Mouse (Mus musculus): ENCODE data around the gene Palld. TPM values are rescaled to one million over a fixed set of nuclear protein-coding genes. Genes with fewer than 3 reads are reported as not detected.

Palld gene
- polyA plus RNA-seq, 1 experiment from 2014 or later: 17.3 TPM

- ATAC-seq (ENCODE audit: low FRiP score) (no peak), DNase-seq (ENCODE audit: low spot score) (no peak)
- H3K4me3 ChIP-seq (replicated peaks; ENCODE audit: low read length): no peak overlapping the region
- H3K4me2 ChIP-seq (replicated peaks): no peak overlapping the region
- no peak overlapping the region for H3K27ac ChIP-seq
- WGBS: 77% methylated on average over 3 of the region's 3 CpGs
- no peak overlapping the region for H3K9ac ChIP-seq
- no peaks in the 10 kb centered on the region for H3K27me3 ChIP-seq (ENCODE audit: control insufficient read depth, insufficient read depth, low read length)
- H3K36me3 ChIP-seq (replicated peaks; ENCODE audit: control insufficient read depth, insufficient read depth): no peaks in the 10 kb centered on the region
- H3K4me1 ChIP-seq (replicated peaks; ENCODE audit: control insufficient read depth, insufficient read depth, low read length): no peaks in the 10 kb centered on the region
- H3K9me3 ChIP-seq (ENCODE audit: control insufficient read depth, low read length): no peaks in the 10 kb centered on the region
Observed at GRCm38 (mm10) chr8:61585746-61586145, 316.7 kb downstream of the Palld start.

GRCm38 (mm10) chr8:61584714-61585383 is 317.6 kb downstream of the Palld start:
- DNase-seq (ENCODE audit: low spot score) (no peak), ATAC-seq (ENCODE audit: low FRiP score) (no peak)
- Histone ChIP-seq H3K27me3 (ENCODE audit: control insufficient read depth, insufficient read depth, low read length) (no peaks in the 10 kb centered on the region), H3K9ac (no peak overlapping the region), H3K9me3 (ENCODE audit: control insufficient read depth, low read length) (no peaks in the 10 kb centered on the region), H3K4me3 (replicated peaks; ENCODE audit: low read length) (no peak overlapping the region), H3K4me2 (replicated peaks) (no peak overlapping the region), H3K4me1 (replicated peaks; ENCODE audit: control insufficient read depth, insufficient read depth, low read length) (no peaks in the 10 kb centered on the region), H3K36me3 (replicated peaks; ENCODE audit: control insufficient read depth, insufficient read depth) (no peaks in the 10 kb centered on the region), H3K27ac (no peak overlapping the region)
- WGBS: 81% methylated on average over 5 of the region's 5 CpGs

GRCm38 (mm10) chr8:61582547-61582946 is 319.9 kb downstream of the Palld start:
- Histone ChIP-seq H3K27ac (no peak overlapping the region), H3K4me3 (replicated peaks; ENCODE audit: low read length) (no peak overlapping the region), H3K27me3 (ENCODE audit: control insufficient read depth, insufficient read depth, low read length) (no peaks in the 10 kb centered on the region), H3K4me1 (replicated peaks; ENCODE audit: control insufficient read depth, insufficient read depth, low read length) (no peaks in the 10 kb centered on the region), H3K9ac (no peak overlapping the region), H3K9me3 (ENCODE audit: control insufficient read depth, low read length) (no peaks in the 10 kb centered on the region), H3K36me3 (replicated peaks; ENCODE audit: control insufficient read depth, insufficient read depth) (no peaks in the 10 kb centered on the region), H3K4me2 (replicated peaks) (no peak overlapping the region)
- ATAC-seq (ENCODE audit: low FRiP score): no peak
- WGBS: 86% methylated on average over 8 of the region's 8 CpGs
- DNase-seq (ENCODE audit: low spot score): no peak

GRCm38 (mm10) chr8:61581259-61581658 is 321.2 kb downstream of the Palld start:
- no peak for ATAC-seq (ENCODE audit: low FRiP score)
- H3K27ac ChIP-seq: no peak overlapping the region
- WGBS: 94% methylated on average over 5 of the region's 5 CpGs
- DNase-seq (ENCODE audit: low spot score): no peak
- H3K9me3 ChIP-seq (ENCODE audit: control insufficient read depth, low read length): no peaks in the 10 kb centered on the region
- H3K36me3 ChIP-seq (replicated peaks; ENCODE audit: control insufficient read depth, insufficient read depth): no peaks in the 10 kb centered on the region
- no peak overlapping the region for H3K4me3 ChIP-seq (replicated peaks; ENCODE audit: low read length)
- no peaks in the 10 kb centered on the region for H3K27me3 ChIP-seq (ENCODE audit: control insufficient read depth, insufficient read depth, low read length)
- no peak overlapping the region for H3K4me2 ChIP-seq (replicated peaks)
- H3K4me1 ChIP-seq (replicated peaks; ENCODE audit: control insufficient read depth, insufficient read depth, low read length): no peaks in the 10 kb centered on the region
- H3K9ac ChIP-seq: no peak overlapping the region

- Histone ChIP-seq H3K27me3 (ENCODE audit: control insufficient read depth, insufficient read depth, low read length) (no peaks in the 10 kb centered on the region), H3K9me3 (ENCODE audit: control insufficient read depth, low read length) (no peaks in the 10 kb centered on the region), H3K27ac (no peak overlapping the region), H3K9ac (no peak overlapping the region), H3K36me3 (replicated peaks; ENCODE audit: control insufficient read depth, insufficient read depth) (no peaks in the 10 kb centered on the region), H3K4me3 (replicated peaks; ENCODE audit: low read length) (no peak overlapping the region), H3K4me2 (replicated peaks) (no peak overlapping the region), H3K4me1 (replicated peaks; ENCODE audit: control insufficient read depth, insufficient read depth, low read length) (no peaks in the 10 kb centered on the region)
- ATAC-seq (ENCODE audit: low FRiP score) (0 out of 2 replicates have a peak, but pooled peaks have one; percentile 24), DNase-seq (ENCODE audit: low spot score) (no peak)
- 77% methylated on average over 4 of the region's 4 CpGs for whole genome bisulfite sequencing
Observed at GRCm38 (mm10) chr8:61579831-61580230, 322.7 kb downstream of the Palld start.

GRCm38 (mm10) chr8:61578754-61579153 is 323.7 kb downstream of the Palld start:
- no peaks in the 10 kb centered on the region for H3K4me1 ChIP-seq (replicated peaks; ENCODE audit: control insufficient read depth, insufficient read depth, low read length)
- no peak overlapping the region for H3K27ac ChIP-seq
- H3K4me2 ChIP-seq (replicated peaks): no peak overlapping the region
- WGBS: 89% methylated on average over 6 of the region's 6 CpGs
- no peaks in the 10 kb centered on the region for H3K36me3 ChIP-seq (replicated peaks; ENCODE audit: control insufficient read depth, insufficient read depth)
- DNase-seq (ENCODE audit: low spot score) (no peak), ATAC-seq (ENCODE audit: low FRiP score) (no peak)
- H3K9me3 ChIP-seq (ENCODE audit: control insufficient read depth, low read length): no peaks in the 10 kb centered on the region
- no peak overlapping the region for H3K9ac ChIP-seq
- H3K27me3 ChIP-seq (ENCODE audit: control insufficient read depth, insufficient read depth, low read length): no peaks in the 10 kb centered on the region
- no peak overlapping the region for H3K4me3 ChIP-seq (replicated peaks; ENCODE audit: low read length)

- WGBS: 63% methylated on average over 4 of the region's 4 CpGs
Observed at GRCm38 (mm10) chr8:61575096-61575653, 327.3 kb downstream of the Palld start.

GRCm38 (mm10) chr8:61574526-61574925 is 328.0 kb downstream of the Palld start:
- ATAC-seq (ENCODE audit: low FRiP score) (no peak), DNase-seq (ENCODE audit: low spot score) (no peak)
- Histone ChIP-seq H3K9ac (no peak overlapping the region), H3K4me1 (replicated peaks; ENCODE audit: control insufficient read depth, insufficient read depth, low read length) (no peaks in the 10 kb centered on the region), H3K27me3 (ENCODE audit: control insufficient read depth, insufficient read depth, low read length) (no peaks in the 10 kb centered on the region), H3K9me3 (ENCODE audit: control insufficient read depth, low read length) (no peaks in the 10 kb centered on the region), H3K27ac (no peak overlapping the region), H3K4me3 (replicated peaks; ENCODE audit: low read length) (no peak overlapping the region), H3K36me3 (replicated peaks; ENCODE audit: control insufficient read depth, insufficient read depth) (no peaks in the 10 kb centered on the region), H3K4me2 (replicated peaks) (no peak overlapping the region)
- WGBS: 84% methylated on average over 7 of the region's 7 CpGs

More at GRCm38 (mm10) chr8:61575096-61575653, 327.3 kb downstream of the Palld start:
- no peak for ATAC-seq (ENCODE audit: low FRiP score)
- H3K27ac ChIP-seq: no peak overlapping the region
- no peak overlapping the region for H3K9ac ChIP-seq
- H3K4me3 ChIP-seq (replicated peaks; ENCODE audit: low read length): no peak overlapping the region
- H3K36me3 ChIP-seq (replicated peaks; ENCODE audit: control insufficient read depth, insufficient read depth): no peaks in the 10 kb centered on the region
- H3K4me1 ChIP-seq (replicated peaks; ENCODE audit: control insufficient read depth, insufficient read depth, low read length): no peaks in the 10 kb centered on the region
- DNase-seq (ENCODE audit: low spot score): no peak
- H3K4me2 ChIP-seq (replicated peaks): no peak overlapping the region
- H3K27me3 ChIP-seq (ENCODE audit: control insufficient read depth, insufficient read depth, low read length): no peaks in the 10 kb centered on the region
- H3K9me3 ChIP-seq (ENCODE audit: control insufficient read depth, low read length): no peaks in the 10 kb centered on the region

- no peaks in the 10 kb centered on the region for H3K4me1 ChIP-seq (replicated peaks; ENCODE audit: control insufficient read depth, insufficient read depth, low read length)
- no peak overlapping the region for H3K4me2 ChIP-seq (replicated peaks)
- no peaks in the 10 kb centered on the region for H3K27me3 ChIP-seq (ENCODE audit: control insufficient read depth, insufficient read depth, low read length)
- no peaks in the 10 kb centered on the region for H3K9me3 ChIP-seq (ENCODE audit: control insufficient read depth, low read length)
- DNase-seq (ENCODE audit: low spot score) (no peak), ATAC-seq (ENCODE audit: low FRiP score) (no peak)
- no peak overlapping the region for H3K27ac ChIP-seq
- no peak overlapping the region for H3K9ac ChIP-seq
- WGBS: 79% methylated on average over 8 of the region's 8 CpGs
- H3K36me3 ChIP-seq (replicated peaks; ENCODE audit: control insufficient read depth, insufficient read depth): no peaks in the 10 kb centered on the region
- H3K4me3 ChIP-seq (replicated peaks; ENCODE audit: low read length): no peak overlapping the region
Observed at GRCm38 (mm10) chr8:61573179-61573937, 329.1 kb downstream of the Palld start.
